Mouse (Mus musculus) lung, postnatal 0 days (tissue): ENCODE data around the gene Slc22a23.
A peak's percentile ranks its signal among the peaks of the same experiment; 100 is the strongest.

Experiments
- CTCF ChIP-seq: IDR thresholded peaks from 2 replicates; pipeline ENCODE4 v1.5.1; 2016; ENCODE audit warnings: antibody characterized with exemption, mild to moderate bottlenecking
- EP300 ChIP-seq: IDR thresholded peaks from 2 replicates; pipeline ENCODE4 v1.6.1; 2016; ENCODE audit warnings: antibody characterized with exemption, mild to moderate bottlenecking, control low read depth

- TF ChIP-seq EP300 (no peak), CTCF (peak; percentile 81)
Observed at GRCm38 (mm10) chr13:34154931-34155272, 190.1 kb downstream of the Slc22a23 start.
